Mouse (Mus musculus) inflammation-experienced regulatory T-cells (primary cell): Measurements from ENCODE around the gene Slc10a7. TPM values are rescaled to one million over a fixed set of nuclear protein-coding genes. Genes with fewer than 3 reads are reported as not detected.

Source experiments
- polyA plus RNA-seq, 2 experiments: library from polyadenylated mRNA; unstranded; fragments of 100-300 nt; shearing (Covaris generic); gene quantifications; one replicate each; pipeline ENCODE4 v1.2.1; 2017

Slc10a7 gene
- polyA plus RNA-seq: 10 to 100 TPM; 14.7 to 18.1 TPM

DNA sequence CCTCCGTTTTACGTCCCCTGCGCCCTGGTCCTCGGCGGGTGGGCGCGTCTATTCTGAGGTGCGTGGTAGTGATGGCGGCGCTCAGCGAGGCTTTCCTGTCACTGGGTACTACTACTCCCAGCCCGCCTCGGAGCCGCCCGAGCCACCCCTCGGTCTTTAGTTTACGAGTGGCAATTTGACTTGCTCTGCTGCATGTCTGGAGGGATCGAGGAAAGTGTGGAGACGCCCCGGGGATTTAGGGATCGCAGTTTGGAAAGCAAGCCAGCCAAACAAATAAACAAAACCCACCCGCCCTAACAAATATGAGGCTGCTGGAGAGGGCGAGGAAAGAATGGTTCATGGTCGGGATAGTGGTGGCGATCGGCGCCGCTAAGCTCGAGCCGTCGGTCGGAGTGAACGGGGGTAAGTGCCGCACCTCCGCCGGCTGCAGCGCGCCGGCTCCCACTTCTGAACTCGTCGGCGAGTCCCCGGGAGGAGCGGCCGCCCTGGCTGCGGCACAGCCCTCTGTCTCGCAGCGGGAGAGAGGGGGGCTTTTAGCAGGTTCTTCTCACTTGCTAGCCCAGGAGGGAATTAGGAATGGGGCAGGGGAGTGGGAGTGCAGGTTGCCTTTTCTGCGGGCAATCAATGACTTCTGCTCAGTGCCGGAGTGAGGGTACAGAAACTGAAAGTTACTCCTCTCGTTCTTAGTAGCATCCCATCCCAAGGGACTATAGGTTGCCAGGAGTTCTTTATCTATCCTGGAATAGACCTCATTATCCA lies at the start of gene Slc10a7:
TSS of gene Slc10a7 (plus strand) at position 74 of the 759 bp plus-strand sequence.

GRCm38 (mm10) chr8:78508719-78509272 lies 350 bp upstream of the Slc10a7 start, which contains the start of gene Rbmxl1:
TSS of gene Rbmxl1 (minus strand) at chr8:78508898.

Other genes with a start within 250 kb of the Slc10a7 start
- gene Pou4f2, start 72.7 kb upstream of the Slc10a7 start, polyA plus RNA-seq: under 1 TPM in 1 of 2 experiments, not detected in 1; 0.26 TPM
- 10 to 100 TPM; 92.3 to 98.1 TPM for gene Rbmxl1, start 448 bp upstream of the Slc10a7 start, polyA plus RNA-seq